Mouse (Mus musculus): ENCODE measurements around the gene Stxbp1. TPM values are rescaled to one million over a fixed set of nuclear protein-coding genes. Genes with fewer than 3 reads are reported as not detected.

The Stxbp1 gene
- total RNA-seq, 2 experiments from 2014 or later, result 22.1 to 36.6 TPM

DNA sequence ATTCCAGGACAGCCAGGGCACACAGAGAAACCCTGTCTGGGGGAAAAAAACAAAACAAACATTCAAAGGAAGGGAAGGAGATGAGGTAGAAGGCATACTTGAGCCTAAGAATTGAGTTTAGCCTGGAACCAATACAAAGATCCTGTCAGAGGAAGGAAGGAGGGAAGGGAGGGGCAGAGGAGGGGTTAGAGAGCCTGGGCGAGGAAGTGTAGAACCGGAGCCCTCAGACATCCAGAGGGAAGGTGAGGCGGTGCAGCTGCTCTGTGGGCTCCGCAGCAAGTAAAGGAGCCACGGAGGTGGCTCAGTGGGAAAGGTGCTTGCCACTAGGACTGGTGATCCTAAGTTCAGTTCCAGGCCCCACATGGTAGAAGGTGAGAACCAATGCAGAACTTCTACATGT is 5.9 kb downstream of the Stxbp1 start:
- DNase-seq (ENCODE audit: low spot score in 2 of 2), result no peak

DNA sequence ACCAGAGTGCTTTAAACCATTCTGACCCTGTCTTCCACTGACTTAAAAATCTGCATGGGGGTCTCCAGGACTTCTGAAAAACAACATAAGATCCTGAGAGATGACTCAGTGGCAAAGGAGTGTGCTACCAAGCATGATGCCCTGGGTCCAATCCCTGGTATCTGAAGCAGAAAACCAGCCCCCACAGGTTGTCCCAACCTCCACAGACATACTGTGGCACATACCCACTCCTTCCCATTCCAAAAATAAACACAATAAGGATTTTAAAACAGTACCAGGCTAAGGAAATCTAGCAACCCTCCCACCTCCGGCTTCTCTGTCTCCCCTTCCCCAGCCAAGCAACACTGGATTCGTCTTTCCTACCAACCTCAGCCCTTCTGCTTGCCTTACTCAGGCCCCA is 7.8 kb downstream of the Stxbp1 start:
- no peak for DNase-seq (ENCODE audit: low spot score in 2 of 2)

DNA sequence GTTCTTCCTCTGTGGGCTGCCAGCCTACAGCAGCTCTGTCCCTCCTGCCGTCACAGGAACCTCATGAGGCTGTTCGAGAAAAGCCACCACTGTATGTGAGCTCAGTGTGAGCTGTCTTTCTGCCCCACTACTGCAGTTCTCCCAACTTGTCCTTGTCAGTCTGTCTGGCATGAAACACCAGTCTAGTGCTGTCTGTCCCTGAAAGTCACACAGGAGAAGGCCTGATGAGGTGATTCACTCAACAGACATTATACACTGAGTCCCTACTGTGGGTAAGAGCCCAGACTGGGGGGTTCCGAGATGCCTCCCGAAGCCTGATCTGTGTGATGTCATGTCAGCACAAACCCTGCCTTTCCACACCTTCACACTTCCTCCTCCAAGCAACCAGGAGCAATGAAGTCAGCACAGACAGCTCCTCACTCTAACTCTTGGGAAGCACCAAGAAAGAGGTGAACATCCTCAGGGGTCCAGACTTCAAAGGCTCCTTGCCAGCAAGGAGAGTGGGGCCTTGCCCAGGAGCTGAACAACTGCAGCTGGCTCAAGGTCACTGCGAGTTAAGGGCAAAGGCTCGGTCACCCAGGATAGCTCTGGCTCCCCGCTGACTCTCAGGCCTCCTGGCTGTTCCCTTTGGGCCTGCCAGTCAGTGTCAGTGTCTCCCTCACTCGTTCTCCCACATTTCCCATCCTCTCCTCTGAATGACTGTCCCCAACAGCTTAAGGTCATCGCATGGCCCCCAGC is 8.7 kb downstream of the Stxbp1 start:
- no peak for DNase-seq (ENCODE audit: low spot score in 2 of 2)

DNA sequence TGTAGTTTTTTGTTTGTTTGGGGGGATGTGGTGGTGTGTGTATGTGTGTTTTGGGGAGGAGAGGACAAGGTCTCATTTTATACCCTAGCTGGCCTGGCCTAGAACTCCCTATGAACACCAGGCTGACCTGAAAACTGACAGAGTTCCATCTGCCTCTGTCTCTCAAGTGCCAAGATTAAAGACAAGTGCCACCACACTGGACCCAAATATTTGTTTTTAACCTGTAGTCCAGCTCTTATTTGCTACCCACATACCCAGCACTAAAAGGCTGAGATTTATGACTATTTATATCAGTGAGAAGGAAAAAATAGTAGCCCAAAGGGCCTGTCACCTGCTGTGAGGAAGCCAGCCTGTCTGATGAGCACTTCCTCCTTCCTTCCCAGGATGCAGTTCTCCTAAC is 11.5 kb downstream of the Stxbp1 start:
- no peak for DNase-seq (ENCODE audit: low spot score in 2 of 2)

DNA sequence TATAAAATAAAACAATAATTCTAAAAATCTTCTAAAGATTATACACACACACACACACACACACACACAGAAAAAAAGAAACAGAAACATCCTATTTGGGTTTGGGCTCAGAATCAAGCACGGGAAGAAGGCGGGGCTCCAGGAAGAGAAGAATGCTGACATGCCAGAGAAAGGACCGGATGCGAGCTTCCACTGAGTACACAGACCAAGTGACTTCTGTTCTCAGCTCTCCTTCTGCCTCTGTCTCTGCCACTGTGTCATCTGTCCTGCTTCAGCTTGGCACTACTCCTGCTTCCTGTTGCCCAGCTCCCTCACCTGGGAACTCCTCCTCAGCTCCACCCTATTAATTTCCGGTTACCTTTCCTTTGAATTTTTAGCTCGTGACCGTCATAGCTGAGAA is 12.5 kb downstream of the Stxbp1 start:
- no peak for DNase-seq (ENCODE audit: low spot score in 2 of 2)

DNA sequence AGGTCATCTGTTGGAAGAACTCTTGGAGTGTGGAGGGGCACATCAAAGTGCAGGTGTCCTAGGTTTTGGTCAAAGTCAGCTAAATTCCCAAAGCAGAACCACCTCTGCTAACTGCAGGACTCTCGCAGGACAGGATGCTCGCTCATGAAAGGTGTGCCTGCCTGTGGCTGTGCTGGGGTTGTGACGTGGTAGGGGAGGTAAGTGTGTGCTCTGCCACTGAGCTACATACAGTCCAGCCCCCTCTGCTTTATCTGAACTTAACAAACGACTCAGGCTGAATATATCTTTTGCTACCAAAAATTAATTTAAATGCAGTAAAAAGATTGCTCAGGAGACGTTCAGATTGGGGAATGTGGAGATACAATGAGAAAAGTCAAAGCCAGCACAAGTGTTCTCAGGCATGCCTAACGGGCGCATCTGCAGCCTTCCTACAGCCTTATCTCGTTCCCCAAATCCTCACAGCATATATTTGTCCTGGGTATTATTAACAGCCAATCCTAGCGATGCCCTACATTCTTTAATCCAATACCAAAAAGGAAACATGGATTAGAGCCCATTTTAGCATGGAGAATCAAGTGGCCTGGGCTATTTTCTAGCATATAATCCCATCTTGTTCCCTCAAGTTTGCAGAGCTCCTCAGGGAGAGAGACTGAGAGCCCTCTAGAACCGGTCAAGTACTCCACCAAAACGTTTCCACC is 17.9 kb downstream of the Stxbp1 start:
- DNase-seq (ENCODE audit: low spot score in 2 of 2), result no peak

DNA sequence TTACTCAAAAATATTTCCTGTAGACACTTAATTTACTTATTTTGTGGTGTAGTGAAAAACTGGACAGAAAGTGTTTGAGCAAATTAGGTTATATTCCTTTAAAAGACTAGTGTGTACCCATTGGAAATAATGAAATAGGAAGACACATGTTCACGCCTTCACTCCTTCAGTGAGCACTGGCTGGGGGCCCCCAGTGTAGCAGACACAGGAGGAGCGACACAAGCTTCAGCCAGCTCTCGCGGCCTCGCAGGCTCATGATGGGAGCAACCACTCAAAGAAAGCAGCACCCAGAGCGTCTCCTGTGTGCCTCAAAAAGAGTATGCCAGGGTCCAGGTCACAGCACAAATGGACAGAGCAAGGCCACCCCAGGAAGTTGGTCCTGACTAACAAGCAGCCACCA is 21.2 kb downstream of the Stxbp1 start:
- DNase-seq (ENCODE audit: low spot score in 2 of 2), result no peak

DNA sequence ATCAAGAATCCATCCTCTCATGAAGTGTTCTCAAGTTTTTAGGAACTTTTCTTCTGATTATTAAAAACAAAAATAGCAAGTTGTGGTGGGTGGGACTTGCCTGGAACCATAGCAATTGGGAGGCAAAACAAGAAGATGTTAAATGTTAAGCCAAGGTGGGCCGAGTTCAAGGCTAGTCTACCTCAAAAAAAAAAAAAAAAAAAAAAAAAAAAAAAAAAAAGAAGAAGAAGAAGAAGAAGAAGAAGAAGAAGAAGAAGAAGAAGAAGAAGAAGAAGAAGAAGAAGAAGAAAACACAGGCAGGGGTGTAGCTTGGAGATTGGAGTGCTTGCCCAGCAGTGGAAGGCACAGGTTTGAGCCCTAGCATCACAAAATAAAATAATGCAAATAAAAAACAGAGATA is 22.3 kb downstream of the Stxbp1 start:
- no peak for DNase-seq (ENCODE audit: low spot score in 2 of 2)

DNA sequence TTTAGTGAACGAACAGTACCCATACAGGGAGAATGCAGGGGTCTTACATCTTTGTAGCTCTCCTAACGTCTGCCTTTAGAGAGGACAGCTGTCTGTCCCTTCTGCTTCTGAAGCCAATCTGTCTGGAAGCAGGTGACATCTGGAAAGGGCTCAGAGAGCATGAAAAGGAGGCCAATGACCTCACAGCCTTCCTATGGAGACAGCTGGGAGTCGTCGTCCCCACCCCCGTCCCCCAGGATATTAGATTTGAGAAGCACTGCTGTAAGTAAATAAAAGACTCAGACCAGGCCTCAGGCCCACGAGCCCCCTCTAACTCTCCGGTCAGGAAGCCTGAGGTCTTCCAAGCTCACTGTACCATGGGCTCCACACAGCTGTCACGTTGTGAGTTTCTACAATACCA is 22.9 kb downstream of the Stxbp1 start:
- DNase-seq (ENCODE audit: low spot score in 2 of 2), result no peak

DNA sequence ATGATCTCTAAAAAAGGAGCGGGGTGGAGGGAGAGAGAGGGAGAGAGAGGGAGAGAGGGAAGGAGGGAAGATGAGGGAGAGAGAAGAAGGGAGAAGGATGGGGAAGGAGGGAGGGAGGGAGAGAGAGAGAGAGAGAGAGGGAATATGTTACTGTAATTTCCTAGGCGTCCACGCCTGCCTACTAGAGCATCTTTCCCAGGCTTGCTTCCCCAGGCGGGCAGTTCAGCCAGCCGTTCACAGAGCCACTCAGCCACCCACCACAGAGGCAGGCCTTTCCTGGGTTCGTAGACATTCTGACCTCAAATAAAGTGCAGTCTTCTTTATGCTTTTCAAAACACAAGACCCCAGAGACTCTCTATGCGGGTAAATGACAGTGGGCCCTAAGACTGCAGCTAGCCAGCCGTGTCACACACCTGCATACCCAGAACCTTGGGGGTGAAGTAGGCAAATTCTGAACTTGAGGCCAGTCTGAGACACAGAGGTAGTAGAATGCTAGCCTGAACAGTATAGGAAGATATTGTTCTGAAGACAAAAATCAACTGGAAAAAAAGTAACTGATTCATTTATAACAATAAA is 23.4 kb downstream of the Stxbp1 start:
- no peak for DNase-seq (ENCODE audit: low spot score in 2 of 2)

DNA sequence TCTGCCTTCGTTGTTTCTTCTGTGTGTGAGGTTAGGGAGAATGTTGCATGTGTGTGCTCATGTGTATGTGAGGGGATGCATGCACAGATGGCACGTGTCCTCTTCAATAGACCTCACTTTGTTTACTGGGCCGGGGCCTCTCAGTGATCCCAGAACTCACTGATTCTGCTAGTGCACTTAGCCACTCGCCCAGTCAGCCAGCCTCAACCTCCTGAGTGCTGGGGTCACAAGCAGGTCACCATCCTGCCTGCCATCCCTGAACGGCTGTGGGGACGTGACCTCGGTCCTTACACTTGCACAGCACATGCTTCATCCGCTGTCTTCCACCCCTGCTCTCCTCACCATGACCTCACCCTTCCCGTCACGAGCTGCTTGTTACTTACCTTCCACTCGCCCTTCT is 23.9 kb downstream of the Stxbp1 start:
- DNase-seq (ENCODE audit: low spot score in 2 of 2), result no peak

DNA sequence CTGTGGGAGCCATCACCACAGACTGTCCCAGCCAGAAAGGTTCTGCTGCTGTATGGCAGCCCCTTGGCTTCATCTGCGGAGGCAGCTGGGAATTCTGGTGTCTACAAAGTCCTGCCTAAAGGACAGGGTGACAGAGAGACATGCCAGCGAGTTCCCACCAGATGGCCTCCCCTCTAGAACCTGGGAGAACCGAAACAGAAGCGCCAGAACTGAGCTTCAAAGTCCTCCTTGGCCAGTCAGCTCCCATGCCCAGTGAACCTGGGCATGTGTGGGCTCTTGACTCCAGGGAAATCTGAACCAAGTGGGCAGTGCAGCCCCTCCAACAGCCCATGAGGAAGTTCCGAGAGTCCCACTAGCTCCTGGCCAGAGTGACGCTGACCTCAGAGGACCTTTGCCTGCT is 24.4 kb downstream of the Stxbp1 start:
- DNase-seq (ENCODE audit: low spot score in 2 of 2), result no peak

DNA sequence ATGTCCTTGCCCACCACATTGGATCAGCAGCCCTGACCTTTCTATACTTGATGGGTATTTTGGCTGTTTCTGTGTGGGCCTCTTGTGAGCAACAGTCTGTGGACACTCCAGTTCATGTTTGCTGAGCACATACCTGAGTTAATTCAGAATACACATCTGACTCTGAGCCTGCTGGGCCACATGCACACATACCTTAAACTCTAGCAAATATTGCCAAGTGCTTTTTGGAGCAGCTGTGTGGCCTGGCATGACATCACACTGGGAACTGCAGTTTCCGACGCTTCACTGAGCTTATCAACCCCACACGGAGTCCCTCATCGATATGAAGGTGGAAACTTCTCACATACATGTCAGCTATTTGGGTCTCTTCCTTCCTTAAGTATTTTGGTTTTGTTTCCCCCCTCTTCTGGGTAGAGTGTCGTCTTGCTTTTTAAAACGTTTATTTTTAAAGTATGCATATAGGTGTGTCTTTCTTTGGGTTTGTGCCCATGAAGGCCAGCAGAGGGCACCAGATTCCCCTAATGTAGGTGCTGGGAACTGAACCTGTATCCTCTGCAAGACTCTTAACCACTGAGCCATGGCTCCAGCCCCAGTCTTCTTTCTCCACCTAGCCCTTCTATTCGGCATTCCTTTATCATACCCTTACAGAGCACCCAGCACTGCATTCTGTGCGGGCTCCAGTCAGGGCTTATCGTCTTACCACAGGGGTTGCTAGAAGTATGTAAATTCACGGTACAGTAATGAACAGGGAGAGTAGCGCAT is 25.8 kb downstream of the Stxbp1 start:
- DNase-seq (ENCODE audit: low spot score in 2 of 2), result peak; percentile 23 to 53

DNA sequence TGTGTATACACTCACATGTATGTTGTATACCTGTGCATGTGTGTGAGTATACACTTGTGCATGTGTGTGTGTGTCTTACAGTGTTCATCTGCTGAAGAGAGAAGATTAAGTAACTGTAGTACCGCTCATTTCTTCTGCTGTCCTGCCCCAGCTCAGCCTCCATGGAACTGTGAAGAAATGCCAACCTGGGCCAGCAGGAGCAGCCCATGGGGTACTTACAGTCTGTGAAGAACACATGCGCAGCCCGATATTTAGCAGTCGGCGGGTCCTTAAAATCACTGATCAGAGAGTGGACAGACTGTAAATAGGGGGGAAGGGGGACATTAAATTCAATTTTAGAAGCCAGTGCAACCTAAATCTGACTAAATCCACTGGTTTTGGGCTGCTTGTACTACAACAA is 28.8 kb downstream of the Stxbp1 start:
- DNase-seq (ENCODE audit: low spot score in 2 of 2), result no peak

DNA sequence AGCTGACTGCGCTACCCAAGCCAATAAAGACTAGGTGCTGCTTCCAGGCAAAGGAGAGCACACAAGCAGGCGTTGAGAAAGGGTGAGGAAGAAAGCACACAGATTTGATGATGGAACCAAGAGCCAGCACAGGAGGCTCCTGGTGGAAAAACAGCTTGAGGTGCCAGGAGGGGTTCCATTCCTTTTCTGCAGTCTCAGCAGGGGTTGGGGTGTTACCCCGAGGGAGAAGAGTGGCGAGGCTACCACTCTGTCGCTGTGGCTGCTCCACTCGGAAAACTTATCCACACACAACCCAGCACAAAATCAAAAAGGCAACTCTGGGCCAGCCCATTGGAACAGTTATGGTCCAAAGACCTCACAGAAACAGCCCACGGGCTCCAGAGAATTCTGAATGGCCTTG is 29.5 kb downstream of the Stxbp1 start:
- no peak for DNase-seq (ENCODE audit: low spot score in 2 of 2)

DNA sequence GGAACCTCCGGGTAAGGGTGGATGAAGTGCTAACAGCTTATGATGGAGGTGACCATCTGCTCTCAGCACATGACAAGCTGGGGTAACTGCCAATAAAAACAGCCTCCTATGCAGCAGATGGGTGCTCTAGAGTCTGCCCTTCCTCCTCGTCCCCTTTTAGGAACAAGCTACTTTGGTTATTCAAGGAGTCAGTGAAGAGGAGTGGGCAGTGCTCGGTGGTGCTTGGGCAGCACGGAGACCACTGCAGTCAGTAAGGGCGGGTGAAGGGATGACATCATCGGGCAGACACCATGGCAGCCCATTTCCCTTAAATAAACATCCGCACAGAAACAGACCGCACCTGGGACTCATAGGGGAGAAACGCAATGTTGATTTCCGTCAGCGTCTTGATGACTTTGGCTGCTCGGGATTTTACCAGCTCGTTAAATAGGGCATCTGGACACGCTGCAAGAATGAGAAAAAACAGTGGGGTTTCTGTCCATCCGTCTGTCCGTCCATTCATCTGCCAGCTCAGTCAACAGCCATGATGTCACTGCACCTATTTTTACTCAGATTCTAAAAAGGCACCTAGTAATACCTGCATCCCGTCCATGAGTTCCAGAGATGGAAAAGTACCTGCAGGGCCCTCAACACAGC is 30.0 kb downstream of the Stxbp1 start:
- no peak for DNase-seq (ENCODE audit: low spot score in 2 of 2)

DNA sequence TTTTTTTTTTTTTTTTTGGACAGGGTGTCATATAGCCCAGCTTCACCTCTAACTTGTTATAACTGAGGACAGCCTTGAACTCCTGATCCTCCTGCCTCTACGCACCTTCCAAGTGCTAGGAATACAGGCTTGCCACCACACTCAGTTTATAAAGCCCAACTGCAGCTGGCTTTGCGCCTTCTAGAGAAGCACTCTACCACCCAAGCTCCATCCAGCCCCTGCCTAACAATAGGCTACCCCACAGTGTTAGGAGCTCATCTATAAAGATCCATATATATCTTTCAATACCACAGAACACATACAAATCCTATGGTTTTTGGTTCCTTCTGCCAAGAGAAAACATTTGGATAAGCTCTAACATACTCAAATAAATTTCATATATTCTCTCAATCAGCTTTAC is 30.5 kb downstream of the Stxbp1 start:
- DNase-seq (ENCODE audit: low spot score in 2 of 2), result no peak

DNA sequence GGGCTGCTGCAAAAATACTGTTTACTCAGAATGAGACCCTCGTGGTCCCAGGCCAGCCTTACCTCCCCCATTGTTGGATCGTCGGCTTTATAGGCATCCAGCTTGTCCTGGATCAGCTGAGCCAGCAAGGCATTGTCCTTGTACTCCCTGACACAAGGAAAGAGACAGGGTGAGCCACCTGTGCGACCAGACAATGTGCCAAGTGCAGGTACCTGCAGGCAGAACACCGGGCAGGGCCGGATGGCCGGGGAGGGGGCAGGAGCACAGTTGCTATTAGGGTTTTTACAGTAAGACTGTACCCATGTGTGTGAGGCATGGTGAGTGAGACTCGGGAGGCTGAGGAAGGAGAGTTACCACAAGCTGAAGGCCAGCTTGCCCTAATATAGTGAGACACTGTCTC is 35.1 kb downstream of the Stxbp1 start:
- DNase-seq (ENCODE audit: low spot score in 2 of 2), result no peak

DNA sequence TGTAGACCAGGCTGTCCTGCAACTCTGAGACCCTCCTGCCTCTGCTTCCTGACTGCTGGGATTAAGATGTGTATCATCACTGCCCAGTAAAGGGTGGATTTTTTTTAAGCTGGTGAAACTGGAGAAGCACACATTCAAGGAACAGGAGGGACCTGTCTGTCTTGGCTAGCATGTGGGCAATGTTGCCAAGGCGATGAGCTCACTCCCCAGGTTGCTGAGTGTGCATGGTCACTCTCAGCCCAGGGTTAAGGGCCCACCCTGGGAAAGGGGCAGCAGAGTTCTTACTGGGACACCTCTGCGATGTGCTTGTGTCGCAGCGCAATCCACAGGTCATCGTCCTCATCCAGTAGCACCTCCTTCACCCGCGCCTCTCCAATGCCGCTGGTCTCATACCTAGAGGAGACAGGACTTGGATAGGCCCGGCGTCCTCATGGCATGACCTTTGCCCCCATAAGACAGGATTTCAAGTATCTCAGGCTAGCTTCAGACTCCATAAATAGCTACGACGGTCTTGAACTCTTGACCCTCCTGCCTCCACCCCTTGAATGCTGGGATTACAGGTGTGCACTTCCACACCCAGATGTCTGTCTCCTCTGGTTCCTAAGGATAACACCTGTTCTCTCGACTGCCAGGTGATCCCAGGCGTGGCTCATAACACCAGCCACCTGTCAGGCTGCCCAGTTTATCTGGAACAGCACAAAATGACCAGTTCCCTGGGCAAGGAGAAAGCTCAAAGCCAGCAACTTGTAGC is 38.1 kb downstream of the Stxbp1 start:
- DNase-seq (ENCODE audit: low spot score in 2 of 2), result no peak

DNA sequence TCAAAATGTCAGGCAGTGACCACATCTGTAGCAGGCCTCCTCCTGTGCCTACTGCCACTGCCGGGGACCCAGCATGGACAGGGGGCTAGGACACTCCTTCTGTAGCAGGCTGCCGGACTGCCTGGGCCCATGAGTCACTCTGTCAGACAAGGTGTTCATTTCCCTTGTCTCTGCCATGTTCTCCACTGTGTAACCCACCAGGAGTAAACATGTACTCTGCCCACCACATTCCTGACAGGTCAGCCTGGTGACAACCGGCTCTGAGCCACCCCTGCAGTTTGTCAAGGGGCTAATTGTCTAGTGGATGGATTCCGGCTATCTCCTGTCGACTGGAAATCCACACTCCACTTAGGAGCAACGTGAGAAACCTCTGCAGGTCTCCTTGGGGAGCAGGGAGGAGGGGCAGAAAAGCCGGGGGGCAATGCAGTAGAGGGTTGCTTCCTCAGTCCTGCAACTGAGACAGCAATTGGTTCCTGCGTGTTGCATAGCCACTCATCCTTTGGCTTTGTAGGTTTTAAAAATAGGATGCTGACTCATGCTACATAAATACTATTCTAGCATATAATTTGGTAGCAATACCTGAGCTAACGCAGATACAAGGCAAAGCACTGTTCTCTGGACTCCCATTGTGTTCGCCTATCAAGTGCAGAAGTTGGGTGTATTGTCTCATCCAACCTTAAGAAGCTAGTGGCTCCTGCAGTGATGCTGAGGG is 48.6 kb downstream of the Stxbp1 start:
- no peak for DNase-seq (ENCODE audit: low spot score in 2 of 2)
